Mouse (Mus musculus): ENCODE results near the gene Nav1. TPM values are rescaled to one million over a fixed set of nuclear protein-coding genes. Genes with fewer than 3 reads are reported as not detected.

Gene Nav1
- polyA plus RNA-seq, 1 experiment = 26.8 TPM

GRCm38 (mm10) chr1:135626218-135626617 is 19.1 kb upstream of the Nav1 start:
- WGBS = 63% methylated on average over 6 of the region's 6 CpGs
- H3K4me3 ChIP-seq (replicated peaks; ENCODE audit: insufficient read depth, low read depth, low read length) = no peak overlapping the region
- no peak for TF ChIP-seq POLR2A (IDR thresholded peaks at IDR 0.05; ENCODE audit: borderline replicate concordance, insufficient read depth, low read length)
- no peak for TF ChIP-seq CTCF (IDR thresholded peaks at IDR 0.05; ENCODE audit: borderline replicate concordance, insufficient read depth, low read depth, low read length)
- no peak overlapping the region for H3K27ac ChIP-seq (ENCODE audit: insufficient read depth, low read length)
- DNase-seq = no peak
- H3K4me1 ChIP-seq (ENCODE audit: control insufficient read depth, insufficient read depth, low read length) = no peaks in the 10 kb centered on the region
- H3K27me3 ChIP-seq (ENCODE audit: control insufficient read depth, insufficient read depth, low read length) = no peaks in the 10 kb centered on the region

GRCm38 (mm10) chr1:135625741-135626140 is 18.6 kb upstream of the Nav1 start:
- no peaks in the 10 kb centered on the region for H3K4me1 ChIP-seq (ENCODE audit: control insufficient read depth, insufficient read depth, low read length)
- TF ChIP-seq POLR2A (IDR thresholded peaks at IDR 0.05; ENCODE audit: borderline replicate concordance, insufficient read depth, low read length) (no peak), CTCF (IDR thresholded peaks at IDR 0.05; ENCODE audit: borderline replicate concordance, insufficient read depth, low read depth, low read length) (no peak)
- 79% methylated on average over 3 of the region's 3 CpGs for WGBS
- no peak for DNase-seq
- no peaks in the 10 kb centered on the region for H3K27me3 ChIP-seq (ENCODE audit: control insufficient read depth, insufficient read depth, low read length)
- H3K4me3 ChIP-seq (replicated peaks; ENCODE audit: insufficient read depth, low read depth, low read length) = no peak overlapping the region
- no peak overlapping the region for H3K27ac ChIP-seq (ENCODE audit: insufficient read depth, low read length)

GRCm38 (mm10) chr1:135624646-135625045 is 17.6 kb upstream of the Nav1 start:
- TF ChIP-seq POLR2A (IDR thresholded peaks at IDR 0.05; ENCODE audit: borderline replicate concordance, insufficient read depth, low read length) (no peak), CTCF (IDR thresholded peaks at IDR 0.05; ENCODE audit: borderline replicate concordance, insufficient read depth, low read depth, low read length) (no peak)
- Histone ChIP-seq H3K27ac (ENCODE audit: insufficient read depth, low read length) (no peak overlapping the region), H3K27me3 (ENCODE audit: control insufficient read depth, insufficient read depth, low read length) (no peaks in the 10 kb centered on the region), H3K4me1 (ENCODE audit: control insufficient read depth, insufficient read depth, low read length) (no peaks in the 10 kb centered on the region), H3K4me3 (replicated peaks; ENCODE audit: insufficient read depth, low read depth, low read length) (no peak overlapping the region)
- WGBS = 76% methylated on average over 5 of the region's 5 CpGs
- no peak for DNase-seq

- H3K27me3 ChIP-seq (ENCODE audit: control insufficient read depth, insufficient read depth, low read length) = no peaks in the 10 kb centered on the region
- no peak for TF ChIP-seq CTCF (IDR thresholded peaks at IDR 0.05; ENCODE audit: borderline replicate concordance, insufficient read depth, low read depth, low read length)
- TF ChIP-seq POLR2A (IDR thresholded peaks at IDR 0.05; ENCODE audit: borderline replicate concordance, insufficient read depth, low read length) = no peak
- no peak for DNase-seq
- peaks cover 6% of the 10 kb centered on the region; the same call in 1 of the 2 replicates for H3K4me1 ChIP-seq (ENCODE audit: control insufficient read depth, insufficient read depth, low read length)
- no peak overlapping the region for H3K4me3 ChIP-seq (replicated peaks; ENCODE audit: insufficient read depth, low read depth, low read length)
- WGBS = 93% methylated on average over 5 of the region's 5 CpGs
- no peak overlapping the region for H3K27ac ChIP-seq (ENCODE audit: insufficient read depth, low read length)
These were observed 16.0 kb upstream of the Nav1 start for GRCm38 (mm10) chr1:135623136-135623535.

GRCm38 (mm10) chr1:135621307-135621706 is 14.2 kb upstream of the Nav1 start:
- peaks cover 6% of the 10 kb centered on the region; the same call in 1 of the 2 replicates for H3K4me1 ChIP-seq (ENCODE audit: control insufficient read depth, insufficient read depth, low read length)
- H3K27me3 ChIP-seq (ENCODE audit: control insufficient read depth, insufficient read depth, low read length) = no peaks in the 10 kb centered on the region; the same call in 1 of the 2 replicates
- no peak overlapping the region for H3K4me3 ChIP-seq (replicated peaks; ENCODE audit: insufficient read depth, low read depth, low read length)
- H3K27ac ChIP-seq (ENCODE audit: insufficient read depth, low read length) = no peak overlapping the region
- TF ChIP-seq POLR2A (IDR thresholded peaks at IDR 0.05; ENCODE audit: borderline replicate concordance, insufficient read depth, low read length) = no peak
- TF ChIP-seq CTCF (IDR thresholded peaks at IDR 0.05; ENCODE audit: borderline replicate concordance, insufficient read depth, low read depth, low read length) = no peak
- DNase-seq = no peak
- WGBS = 52% methylated on average over 3 of the region's 3 CpGs

- no peak for DNase-seq
- TF ChIP-seq CTCF (IDR thresholded peaks at IDR 0.05; ENCODE audit: borderline replicate concordance, insufficient read depth, low read depth, low read length) = no peak
- no peak for TF ChIP-seq POLR2A (IDR thresholded peaks at IDR 0.05; ENCODE audit: borderline replicate concordance, insufficient read depth, low read length)
- Histone ChIP-seq H3K4me1 (ENCODE audit: control insufficient read depth, insufficient read depth, low read length) (peaks cover 12% of the 10 kb centered on the region), H3K27me3 (ENCODE audit: control insufficient read depth, insufficient read depth, low read length) (no peaks in the 10 kb centered on the region; the same call in 1 of the 2 replicates), H3K27ac (ENCODE audit: insufficient read depth, low read length) (no peak overlapping the region), H3K4me3 (replicated peaks; ENCODE audit: insufficient read depth, low read depth, low read length) (no peak overlapping the region)
- WGBS = 54% methylated on average over 7 of the region's 7 CpGs
These were observed 12.9 kb upstream of the Nav1 start for GRCm38 (mm10) chr1:135619932-135620391.

- WGBS = 13% methylated on average over 7 of the region's 7 CpGs
- H3K4me1 ChIP-seq (ENCODE audit: control insufficient read depth, insufficient read depth, low read length) = peaks cover 12% of the 10 kb centered on the region
- no peak overlapping the region for H3K4me3 ChIP-seq (replicated peaks; ENCODE audit: insufficient read depth, low read depth, low read length)
- no peak overlapping the region for H3K27ac ChIP-seq (ENCODE audit: insufficient read depth, low read length)
- TF ChIP-seq CTCF (IDR thresholded peaks at IDR 0.05; ENCODE audit: borderline replicate concordance, insufficient read depth, low read depth, low read length) (no peak), POLR2A (IDR thresholded peaks at IDR 0.05; ENCODE audit: borderline replicate concordance, insufficient read depth, low read length) (no peak)
- H3K27me3 ChIP-seq (ENCODE audit: control insufficient read depth, insufficient read depth, low read length) = no peaks in the 10 kb centered on the region; the same call in 1 of the 2 replicates
- peak in 1 of 2 experiments; percentile 28 for DNase-seq
These were observed 12.0 kb upstream of the Nav1 start for GRCm38 (mm10) chr1:135619130-135619529.

- TF ChIP-seq POLR2A (IDR thresholded peaks at IDR 0.05; ENCODE audit: borderline replicate concordance, insufficient read depth, low read length) (no peak), CTCF (IDR thresholded peaks at IDR 0.05; ENCODE audit: borderline replicate concordance, insufficient read depth, low read depth, low read length) (no peak)
- 96% methylated on average over 3 of the region's 3 CpGs for WGBS
- DNase-seq = no peak
- Histone ChIP-seq H3K27ac (ENCODE audit: insufficient read depth, low read length) (no peak overlapping the region), H3K27me3 (ENCODE audit: control insufficient read depth, insufficient read depth, low read length) (no peaks in the 10 kb centered on the region; the same call in 1 of the 2 replicates), H3K4me1 (ENCODE audit: control insufficient read depth, insufficient read depth, low read length) (peaks cover 12% of the 10 kb centered on the region), H3K4me3 (replicated peaks; ENCODE audit: insufficient read depth, low read depth, low read length) (no peak overlapping the region)
These were observed 10.2 kb upstream of the Nav1 start for GRCm38 (mm10) chr1:135617344-135617743.
